Mouse (Mus musculus) small intestine, adult 2 months (tissue): ENCODE data around the gene Hivep3.

Source experiments
- CTCF ChIP-seq: fragments of 200-500 bp; IDR thresholded peaks from 2 replicates; pipeline ENCODE4 v1.5.1; 2012; ENCODE audit warnings: low read depth, mild to moderate bottlenecking, control low read depth, inconsistent platforms, low read length, moderate library complexity, mixed read lengths; ENCODE audit not compliant: insufficient replicate concordance, insufficient read length; ENCODE audit errors: extremely low read depth
- POLR2A ChIP-seq: fragments of 200-500 bp; IDR thresholded peaks from 2 replicates; pipeline ENCODE4 v1.6.1; 2012; ENCODE audit warnings: low read depth, mild to moderate bottlenecking, control low read depth, inconsistent platforms, low read length, moderate library complexity

GRCm38 (mm10) chr4:120151906-120152305 lies 418.3 kb downstream of the Hivep3 start:
- TF ChIP-seq CTCF (no peak), POLR2A (no peak)
